Mouse (Mus musculus) neural tube, embryonic 11.5 days (tissue): ENCODE measurements around the gene Itga3. TPM values are rescaled to one million over a fixed set of nuclear protein-coding genes. Genes with fewer than 3 reads are reported as not detected.

Experiments used
- polyA plus RNA-seq: library from polyadenylated mRNA; unstranded; fragments of >200 nt; fragmentation: Nextera tagmentation; extraction: Ambion mirVana; gene quantifications from 2 replicates; pipeline ENCODE4 v1.2.1, GENCODE M21; 2014

Itga3 gene
- polyA plus RNA-seq, 1 experiment from 2014 or later, result 5.2 TPM

Other genes with a start within 250 kb of the Itga3 start
- 111 and 128 TPM in 2 replicates for gene Col1a1, start 140.6 kb downstream of the Itga3 start, polyA plus RNA-seq
- not detected in 2 replicates for gene Hils1, start 109.2 kb downstream of the Itga3 start, polyA plus RNA-seq
- 1.9 and 2.2 TPM in 2 replicates for gene Sgca, start 100.5 kb downstream of the Itga3 start, polyA plus RNA-seq
- 15.3 and 17.0 TPM in 2 replicates for gene Ppp1r9b, start 85.8 kb downstream of the Itga3 start, polyA plus RNA-seq
- 53.1 and 56.2 TPM in 2 replicates for gene Samd14, start 66.9 kb downstream of the Itga3 start, polyA plus RNA-seq
- gene Pdk2, start 35.4 kb downstream of the Itga3 start, polyA plus RNA-seq, result 16.2 and 17.9 TPM in 2 replicates
- 1.8 and 2.2 TPM in 2 replicates for gene Dlx3, start 43.3 kb upstream of the Itga3 start, polyA plus RNA-seq
- gene Dlx4, start 69.5 kb upstream of the Itga3 start, polyA plus RNA-seq, result 0.11 TPM in 1 of 2 replicates, not detected in the other
- 0.24 and 0.32 TPM in 2 replicates for gene Tac4, start 184.7 kb upstream of the Itga3 start, polyA plus RNA-seq
- 86.8 and 87.9 TPM in 2 replicates for gene Kat7, start 233.4 kb upstream of the Itga3 start, polyA plus RNA-seq